Mouse (Mus musculus) small intestine, adult 10 weeks (tissue): Measurements from ENCODE around the gene Gm49345. TPM values are rescaled to one million over a fixed set of nuclear protein-coding genes. Genes with fewer than 3 reads are reported as not detected.

Source experiments
- polyA plus RNA-seq: library from polyadenylated mRNA; stranded (reverse); fragments of 350-450 nt; fragmentation: Illumina TruSeq; extraction: RNeasy Lipid Tissue Mini Kit (QIAGEN cat#74804); gene quantifications from one replicate; pipeline ENCODE4 v1.2.3, GENCODE M21; 2014; ENCODE audit warnings: low replicate concordance

Gm49345 gene
- not detected for polyA plus RNA-seq

GRCm38 (mm10) chr13:67637294-67638007, at the start of gene Gm49345, which contains the start of gene Zfp729a:
Gene Gm49345 (minus strand): TSS chr13:67637769.
Gene Zfp729a (minus strand): TSS chr13:67637791.

DNA sequence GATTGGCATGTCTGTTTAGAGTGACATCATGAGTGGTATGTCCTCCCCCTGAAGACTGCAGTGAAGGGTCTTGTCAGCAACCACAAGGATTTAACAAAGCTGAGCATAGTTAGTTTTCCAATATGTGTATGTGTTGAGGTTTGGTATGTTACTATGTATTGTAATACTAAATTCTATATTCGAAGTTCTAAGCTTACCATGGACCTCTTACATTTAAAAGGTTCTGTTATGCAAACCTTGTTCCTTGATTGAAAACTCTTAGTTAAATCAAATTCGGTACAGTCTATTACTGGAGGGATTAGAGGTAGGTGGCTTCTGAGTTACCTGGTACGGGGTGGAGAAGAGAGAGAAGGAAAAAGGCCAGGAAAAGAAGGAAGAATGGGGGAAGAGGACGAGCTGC, 49.4 kb upstream of the Gm49345 start, which contains the start of gene Zfp738:
Gene Zfp738 (minus strand): TSS at position 101 of the 400 bp plus-strand sequence.

GRCm38 (mm10) chr13:67609066-67609876, 28.3 kb downstream of the Gm49345 start, which contains the start of gene Zfp729b:
Gene Zfp729b (minus strand): TSS chr13:67609707.

GRCm38 (mm10) chr13:67553730-67554129, 83.8 kb downstream of the Gm49345 start, which contains the start of gene Zfp748:
Gene Zfp748 (minus strand): TSS chr13:67553830.

Other genes with a start within 250 kb of the Gm49345 start
- 37.8 TPM for gene Zfp429, start 237.9 kb downstream of the Gm49345 start, polyA plus RNA-seq
- gene Zfp459, start 216.4 kb downstream of the Gm49345 start, polyA plus RNA-seq = 6.3 TPM
- gene Zfp874a, start 186.1 kb downstream of the Gm49345 start, polyA plus RNA-seq = 37.0 TPM
- gene Zfp874b, start 153.5 kb downstream of the Gm49345 start, polyA plus RNA-seq = 24.8 TPM
- 25.0 TPM for gene Zfp58, start 137.2 kb downstream of the Gm49345 start, polyA plus RNA-seq
- not detected for gene Gm26965, start 111.6 kb downstream of the Gm49345 start, polyA plus RNA-seq
- 20.5 TPM for gene Zfp87, start 111.6 kb downstream of the Gm49345 start, polyA plus RNA-seq
- gene Zfp748, start 83.9 kb downstream of the Gm49345 start, polyA plus RNA-seq = 26.7 TPM
- 36.9 TPM for gene Zfp729b, start 28.1 kb downstream of the Gm49345 start, polyA plus RNA-seq
- gene Zfp729a, start within 50 bp of the Gm49345 start, polyA plus RNA-seq = 31.2 TPM
- gene Zfp738, start 49.3 kb upstream of the Gm49345 start, polyA plus RNA-seq = 14.0 TPM
- gene Zfp65, start 91.4 kb upstream of the Gm49345 start, polyA plus RNA-seq = 33.8 TPM
- 27.4 TPM for gene Zfp85, start 117.5 kb upstream of the Gm49345 start, polyA plus RNA-seq
- gene Zfp493, start 141.9 kb upstream of the Gm49345 start, polyA plus RNA-seq = 5.1 TPM
- 33.1 TPM for gene Zfp273, start 176.0 kb upstream of the Gm49345 start, polyA plus RNA-seq
- gene Gm10037, start 193.3 kb upstream of the Gm49345 start, polyA plus RNA-seq = not detected
- not detected for gene BC048507, start 225.6 kb upstream of the Gm49345 start, polyA plus RNA-seq